Mouse (Mus musculus): ENCODE results near the gene Ache.
A peak's percentile ranks its signal among the peaks of the same experiment; 100 is the strongest.

Ache gene

DNA sequence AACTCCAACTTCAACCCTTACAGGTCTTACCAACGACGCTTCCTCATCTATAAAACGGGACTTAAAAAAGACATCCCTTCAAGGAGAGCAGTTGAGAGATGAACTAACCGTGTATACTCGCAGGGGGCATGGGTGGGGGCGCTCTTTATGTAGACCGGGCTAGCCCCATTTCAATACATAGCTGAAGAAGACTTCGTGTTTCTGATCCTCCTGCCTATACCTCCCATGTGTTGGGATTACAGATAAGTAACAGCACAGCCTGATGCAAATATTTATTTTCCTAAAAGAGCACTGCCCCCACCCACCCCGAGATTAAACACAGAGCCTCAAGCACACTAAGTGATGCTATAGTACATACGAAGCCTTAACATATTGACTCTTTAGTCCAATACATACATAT is 47.0 kb downstream of the Ache start:
- DNase-seq (ENCODE audit: low spot score): no peak

DNA sequence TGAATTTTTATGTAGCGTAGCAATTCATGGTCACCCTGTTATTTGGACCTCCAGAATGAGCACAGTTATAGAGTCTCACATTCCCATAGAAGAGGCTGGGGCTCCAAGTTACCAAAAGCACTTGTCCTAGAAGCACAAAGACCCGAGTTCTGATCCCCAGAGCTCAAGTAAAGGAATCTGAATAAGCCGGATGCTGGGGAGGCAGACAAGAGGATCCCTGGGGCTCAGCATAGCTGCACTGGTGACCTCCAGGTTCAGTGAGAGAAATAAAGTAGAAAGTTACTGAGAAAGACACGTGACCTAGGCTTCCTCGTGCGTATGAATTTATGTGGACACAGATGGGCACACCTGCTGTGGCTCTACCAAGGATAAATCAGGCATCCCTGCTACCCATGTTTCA is 47.7 kb downstream of the Ache start:
- no peak for DNase-seq (ENCODE audit: low spot score)

DNA sequence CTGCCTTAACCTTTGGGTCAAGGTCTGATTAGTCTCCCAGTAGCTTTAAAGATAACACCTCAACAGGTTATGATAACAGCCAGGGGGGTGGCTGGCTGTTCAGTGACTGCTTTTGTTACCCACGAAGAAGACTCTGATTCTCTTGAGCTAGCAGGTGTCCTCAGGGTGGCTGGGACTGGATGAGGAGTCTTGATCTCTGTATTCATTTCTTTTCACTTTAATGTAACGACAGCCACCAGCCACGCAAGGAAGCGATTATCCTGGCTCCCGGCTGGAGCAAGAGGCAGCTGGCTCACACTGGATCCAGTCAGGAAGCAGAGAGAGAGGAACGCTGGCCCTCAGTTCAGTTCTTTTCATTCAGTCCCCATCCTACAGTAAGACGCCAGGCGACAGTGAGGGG is 49.9 kb downstream of the Ache start:
- no peak for DNase-seq (ENCODE audit: low spot score)

DNA sequence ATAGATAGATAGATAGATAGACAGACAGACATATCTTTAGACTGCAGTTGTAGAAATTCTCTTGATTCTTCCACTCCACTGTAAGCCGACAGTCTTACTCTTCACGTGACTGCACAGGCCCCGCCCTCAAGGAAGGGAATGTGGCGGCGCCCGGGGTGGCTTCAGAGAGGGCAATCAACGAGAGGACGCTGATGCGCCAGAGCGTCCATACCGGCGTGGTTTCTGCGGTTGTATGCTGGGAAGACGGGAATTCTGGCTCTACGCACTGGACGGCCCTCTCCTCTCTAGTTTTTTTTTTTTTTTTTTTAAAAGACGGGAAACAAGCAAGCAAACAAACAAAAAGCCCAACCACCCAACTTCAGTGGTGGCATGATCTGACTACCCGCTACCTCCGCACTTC is 50.9 kb downstream of the Ache start:
- peak; percentile 94 for DNase-seq (ENCODE audit: low spot score)

DNA sequence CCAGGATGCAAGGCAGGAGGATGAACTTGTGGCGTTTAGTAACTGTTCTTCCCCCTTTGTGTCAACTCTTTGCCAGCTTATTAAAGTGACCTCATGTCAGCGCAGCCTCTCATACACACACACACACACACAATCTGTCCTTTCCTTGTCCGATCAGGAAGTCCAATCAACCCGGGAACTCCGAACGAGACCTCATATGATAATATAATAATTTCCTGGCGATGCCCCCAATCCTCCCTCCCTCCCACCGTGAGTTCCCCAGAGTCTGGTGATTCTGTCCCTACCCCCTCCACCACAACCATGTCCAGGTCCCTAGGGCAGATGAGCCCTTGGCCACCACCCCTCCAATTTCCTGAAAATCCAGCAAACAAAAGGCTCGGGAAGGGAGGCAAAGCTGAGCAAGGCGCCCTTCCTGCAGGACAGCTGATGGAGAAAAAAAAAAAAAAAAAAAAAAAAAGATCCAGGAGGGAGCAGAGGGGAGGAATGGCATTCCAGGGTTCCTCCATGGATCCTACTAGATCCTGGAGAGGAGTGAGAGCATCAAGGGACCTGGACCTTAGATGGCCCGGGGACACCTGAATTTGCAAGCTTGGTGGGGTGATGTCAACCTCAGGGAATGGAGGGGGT is 51.5 kb downstream of the Ache start:
- peak; percentile 64 for DNase-seq (ENCODE audit: low spot score)

DNA sequence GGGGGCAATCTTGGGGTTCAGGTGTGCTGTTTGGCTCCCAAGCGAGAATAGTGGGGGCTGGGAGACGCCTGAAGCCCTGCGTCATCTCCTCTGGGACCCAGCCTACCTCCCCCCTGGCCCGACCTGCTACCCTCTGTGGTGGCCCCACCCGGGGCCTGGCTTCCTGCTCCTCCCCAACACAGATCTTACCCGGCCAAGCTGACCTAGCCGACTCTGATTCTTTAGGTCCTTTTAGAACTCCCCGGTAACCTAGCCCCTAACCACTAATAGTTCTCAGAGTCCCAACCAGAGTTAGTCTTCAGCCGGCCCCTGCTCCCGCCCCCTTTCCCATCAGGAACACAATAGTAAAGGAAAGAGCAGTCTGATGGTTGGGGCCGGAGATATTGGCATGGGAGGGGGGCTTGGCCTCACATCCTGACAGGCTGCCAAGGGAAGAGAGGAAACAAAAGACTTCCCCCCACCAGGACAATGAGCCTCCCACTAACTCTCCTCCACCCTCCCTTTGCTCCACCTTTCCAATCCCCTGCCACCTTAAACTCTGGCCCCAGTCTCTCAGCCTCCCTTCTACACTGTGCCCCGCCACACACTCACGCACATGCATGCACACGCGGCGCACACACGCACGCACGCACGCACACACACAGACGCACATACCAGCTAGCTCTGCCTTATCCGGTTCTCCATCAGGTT is 52.1 kb downstream of the Ache start:
- DNase-seq (ENCODE audit: low spot score): peak; percentile 52

DNA sequence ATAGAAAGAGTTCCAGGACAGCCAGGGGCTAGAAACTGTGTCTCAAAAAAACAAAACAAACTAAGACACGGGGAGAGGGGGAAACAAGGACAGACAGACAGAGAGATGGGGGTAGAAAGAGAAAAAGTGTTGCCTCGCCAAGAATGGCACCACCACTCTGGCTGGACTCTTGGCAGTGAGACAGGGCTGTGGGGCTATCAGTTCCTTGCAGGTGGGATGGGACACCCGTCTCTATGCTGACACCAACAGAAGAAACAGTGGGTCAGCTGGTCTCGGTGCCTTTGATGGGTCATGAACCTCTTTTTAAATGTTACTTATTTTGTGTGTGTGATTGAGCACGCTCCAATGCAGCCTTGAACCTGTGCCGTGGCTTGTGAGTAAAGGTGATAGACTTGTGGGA is 52.9 kb downstream of the Ache start:
- no peak for DNase-seq (ENCODE audit: low spot score)

DNA sequence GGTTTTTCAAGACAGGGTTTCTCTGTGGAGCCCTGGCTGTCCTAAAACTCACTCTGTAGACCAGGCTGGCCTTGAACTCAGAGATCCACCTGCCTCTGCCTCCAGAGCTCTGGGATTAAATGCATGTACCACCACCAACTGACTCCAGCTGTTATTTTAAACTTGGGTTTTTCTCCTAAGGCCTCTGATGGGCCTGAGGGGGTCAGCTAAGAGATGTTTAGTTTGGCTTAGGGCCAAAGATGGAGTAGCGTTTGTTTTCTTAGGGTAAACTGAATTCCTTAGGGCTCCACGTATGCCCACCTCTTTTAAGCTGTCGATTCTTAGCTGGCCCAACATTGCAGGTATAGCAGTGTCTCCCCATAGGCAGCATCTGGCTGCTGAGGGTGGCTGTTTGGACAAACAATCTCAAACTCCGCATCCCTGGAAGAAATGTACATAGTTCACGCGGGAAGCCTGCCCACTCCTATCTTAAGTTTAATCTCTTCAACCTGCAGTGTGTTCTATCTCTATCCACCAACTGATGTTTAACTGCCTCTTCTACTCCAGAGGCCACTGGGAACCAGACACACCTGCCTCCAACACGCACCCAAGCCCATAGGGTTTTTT is 55.2 kb downstream of the Ache start:
- DNase-seq (ENCODE audit: low spot score): no peak

DNA sequence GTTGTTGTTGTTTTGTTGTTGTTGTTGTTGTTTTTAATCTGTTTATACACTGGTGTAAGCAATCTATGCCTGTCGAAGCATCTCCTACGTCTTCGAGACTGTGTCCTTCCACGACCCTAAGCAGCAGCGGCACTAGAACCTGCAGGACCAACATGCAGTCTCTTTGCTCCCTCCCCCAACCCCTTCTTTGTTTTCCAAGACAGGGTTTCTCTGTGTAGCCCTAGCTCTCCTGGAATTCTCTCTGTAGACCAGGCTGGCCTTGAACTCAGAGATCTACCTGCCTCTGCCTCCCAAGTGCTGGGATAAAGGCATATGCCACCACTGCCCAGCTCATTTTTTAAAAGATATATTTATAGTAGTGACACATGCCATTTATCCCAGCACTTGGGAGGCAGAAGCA is 56.1 kb downstream of the Ache start:
- DNase-seq (ENCODE audit: low spot score): no peak

DNA sequence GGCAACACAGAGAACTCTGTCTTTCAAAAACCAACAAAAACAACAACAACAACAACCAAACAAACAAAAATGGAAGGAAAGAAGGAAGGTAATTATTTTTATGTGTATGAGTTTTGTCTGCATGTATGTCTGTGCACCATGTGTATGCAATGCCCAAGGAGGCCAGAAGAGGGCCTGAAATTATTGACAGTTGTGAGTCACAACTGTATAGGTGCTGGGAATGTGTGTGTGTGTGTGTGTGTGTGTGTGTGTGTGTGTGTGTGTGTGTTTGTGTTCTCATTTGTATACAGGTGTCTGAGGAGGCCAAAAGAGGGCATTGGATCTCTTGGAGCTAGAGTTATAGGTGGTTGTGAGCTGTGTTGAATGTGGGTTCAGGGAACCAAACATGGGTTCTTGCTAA is 56.5 kb downstream of the Ache start:
- DNase-seq (ENCODE audit: low spot score): no peak

Data from embryo, embryonic 10.5 days (tissue).